Mouse (Mus musculus): Measurements from ENCODE around the gene Ssr3. TPM values are rescaled to one million over a fixed set of nuclear protein-coding genes. Genes with fewer than 3 reads are reported as not detected.

The Ssr3 gene
- total and polyA plus RNA-seq, 3 experiments = 105 to 131 (median 125) TPM

- TF ChIP-seq SMC3 (IDR thresholded peaks at IDR 0.05; ENCODE audit: low read depth, low read length) (peak; percentile 34), MXI1 (IDR thresholded peaks at IDR 0.05; ENCODE audit: low read depth, low read length) (no peak), RCOR1 (IDR thresholded peaks at IDR 0.05; ENCODE audit: low read depth, low read length) (no peak), CTCF (IDR thresholded peaks at IDR 0.05 in 2 of 3, conservative IDR thresholded peaks at IDR 0.05 in 1 of 3; ENCODE audit: control insufficient read depth in 1 of 3, insufficient read depth in 1 of 3, low read depth in 2 of 3, low read length in 3 of 3, poor library complexity in 1 of 3, severe bottlenecking in 1 of 3) (peak in 2 of 3 experiments; percentile 43 to 47; a peak in 4 of 6 replicates), USF2 (IDR thresholded peaks at IDR 0.05; ENCODE audit: borderline replicate concordance in 1 of 2, insufficient read depth in 1 of 2, low read depth in 1 of 2, low read length in 2 of 2) (no peak), RAD21 (IDR thresholded peaks at IDR 0.05; ENCODE audit: low read depth, low read length) (peak; percentile 28), EP300 (IDR thresholded peaks at IDR 0.05; ENCODE audit: low read depth in 1 of 2, low read length in 2 of 2) (no peak), MYC (IDR thresholded peaks at IDR 0.05; ENCODE audit: low read depth, low read length) (0 out of 2 replicates have a peak, but pooled peaks have one; percentile 13), HCFC1 (IDR thresholded peaks at IDR 0.05; ENCODE audit: low read depth, low read length) (no peak), KAT2A (conservative IDR thresholded peaks at IDR 0.05; ENCODE audit: low read depth, low read length) (no peak)
- Histone ChIP-seq H3K9ac (ENCODE audit: control insufficient read depth, low read depth, low read length, poor library complexity, severe bottlenecking) (no peak overlapping the region), H3K79me2 (ENCODE audit: control insufficient read depth, insufficient read depth, low read length, poor library complexity) (no peaks in the 10 kb centered on the region), H3K4me3 (ENCODE audit: control insufficient read depth in 1 of 2, insufficient read depth in 1 of 2, low read depth in 2 of 2, low read length in 2 of 2) (no peak overlapping the region), H3K4me1 (ENCODE audit: control insufficient read depth in 1 of 2, insufficient read depth in 2 of 2, low read length in 2 of 2) (no peaks in the 10 kb centered on the region), H3K9me3 (replicated peaks; ENCODE audit: insufficient read depth, low read length) (no peaks in the 10 kb centered on the region), H3K27me3 (ENCODE audit: control insufficient read depth in 1 of 2, insufficient read depth in 2 of 2, low read length in 2 of 2) (no peaks in the 10 kb centered on the region; a peak in 2 of 4 replicates), H3K27ac (ENCODE audit: control insufficient read depth, low read depth, low read length) (no peak overlapping the region), H3K36me3 (ENCODE audit: control insufficient read depth in 1 of 2, insufficient read depth in 2 of 2, low read length in 2 of 2) (no peaks in the 10 kb centered on the region)
- DNase-seq (ENCODE audit: low read depth, low spot score) = peak; percentile 42
Measured at GRCm38 (mm10) chr3:65432236-65432635, 39.8 kb upstream of the Ssr3 start.

DNA sequence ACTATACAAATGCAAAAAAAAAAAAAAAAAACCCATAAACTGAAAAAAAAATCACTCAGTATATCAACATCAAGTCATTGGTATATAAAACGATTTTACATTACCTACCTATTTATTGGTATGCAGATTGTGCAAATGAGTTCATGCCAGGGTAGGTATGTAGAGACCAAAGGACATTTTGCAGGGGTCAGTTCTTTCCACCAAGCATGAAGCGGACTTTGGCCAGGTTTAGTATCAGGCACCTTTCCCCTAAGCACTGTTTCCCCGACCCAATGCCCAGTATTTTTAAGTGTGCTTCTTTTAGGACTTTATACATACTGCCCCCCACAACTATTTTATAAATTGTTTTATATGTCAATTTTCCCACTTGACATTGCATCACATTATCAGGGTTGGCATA is 27.3 kb upstream of the Ssr3 start:
- H3K27me3 ChIP-seq (ENCODE audit: control insufficient read depth in 1 of 2, insufficient read depth in 2 of 2, low read length in 2 of 2) = no peaks in the 10 kb centered on the region
- no peak overlapping the region for H3K27ac ChIP-seq (ENCODE audit: control insufficient read depth, low read depth, low read length)
- no peak overlapping the region for H3K4me3 ChIP-seq (ENCODE audit: control insufficient read depth in 1 of 2, insufficient read depth in 1 of 2, low read depth in 2 of 2, low read length in 2 of 2)
- H3K36me3 ChIP-seq (ENCODE audit: control insufficient read depth in 1 of 2, insufficient read depth in 2 of 2, low read length in 2 of 2) = peaks cover 0 to 15% of the 10 kb centered on the region in 2 experiments; a peak in 2 of 4 replicates
- no peaks in the 10 kb centered on the region for H3K9me3 ChIP-seq (replicated peaks; ENCODE audit: insufficient read depth, low read length)
- no peaks in the 10 kb centered on the region for H3K79me2 ChIP-seq (ENCODE audit: control insufficient read depth, insufficient read depth, low read length, poor library complexity)
- DNase-seq (ENCODE audit: low read depth, low spot score) = no peak
- peaks cover 8 to 13% of the 10 kb centered on the region in 2 experiments for H3K4me1 ChIP-seq (ENCODE audit: control insufficient read depth in 1 of 2, insufficient read depth in 2 of 2, low read length in 2 of 2)
- TF ChIP-seq ZC3H11A (IDR thresholded peaks at IDR 0.05; ENCODE audit: low read depth, low read length) = no peak
- TF ChIP-seq MAFK (IDR thresholded peaks at IDR 0.05; ENCODE audit: borderline replicate concordance, low read depth, low read length) = no peak
- TF ChIP-seq MYB (IDR thresholded peaks at IDR 0.05; ENCODE audit: low read depth, low read length) = no peak
- H3K9ac ChIP-seq (ENCODE audit: control insufficient read depth, low read depth, low read length, poor library complexity, severe bottlenecking) = no peak overlapping the region

DNA sequence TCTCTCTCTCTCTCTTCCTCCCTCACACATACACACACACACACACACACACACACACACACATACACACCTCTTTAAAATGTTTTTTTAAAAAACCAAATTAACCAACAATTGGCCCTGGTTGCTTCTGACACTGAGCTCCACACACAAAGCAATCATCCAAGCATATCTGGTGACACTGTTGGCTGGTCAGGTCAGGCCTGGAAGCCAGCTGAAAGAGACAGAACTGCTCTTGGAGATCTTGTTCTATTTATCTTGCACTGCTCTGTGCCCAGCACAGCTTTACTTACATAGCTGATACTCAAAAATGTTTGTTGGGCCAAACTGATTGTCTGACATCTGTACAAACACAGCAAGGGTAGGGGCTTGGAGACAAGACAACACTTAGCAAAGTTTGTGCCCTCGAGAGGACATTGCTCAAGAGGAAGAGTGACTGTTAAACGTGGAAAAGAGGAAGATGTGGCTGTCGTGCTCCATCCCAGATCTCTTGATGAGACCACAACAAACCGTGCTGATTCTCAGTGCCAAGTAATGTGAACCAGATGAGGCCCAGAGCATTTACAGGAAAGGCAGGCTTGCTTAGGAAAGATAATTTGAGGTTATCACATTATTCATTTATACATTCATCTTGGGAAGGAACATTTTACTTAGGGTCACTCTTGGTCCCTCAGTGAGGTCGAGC is 25.6 kb upstream of the Ssr3 start:
- no peaks in the 10 kb centered on the region for H3K9me3 ChIP-seq (replicated peaks; ENCODE audit: insufficient read depth, low read length)
- H3K36me3 ChIP-seq (ENCODE audit: control insufficient read depth in 1 of 2, insufficient read depth in 2 of 2, low read length in 2 of 2) = peaks cover 0 to 15% of the 10 kb centered on the region in 2 experiments; a peak in 2 of 4 replicates
- peak; percentile 83 for DNase-seq (ENCODE audit: low read depth, low spot score)
- H3K27ac ChIP-seq (ENCODE audit: control insufficient read depth, low read depth, low read length) = peak overlapping the region; percentile 35; the same call in 1 of the 2 replicates
- peaks cover 8 to 13% of the 10 kb centered on the region in 2 experiments for H3K4me1 ChIP-seq (ENCODE audit: control insufficient read depth in 1 of 2, insufficient read depth in 2 of 2, low read length in 2 of 2)
- H3K79me2 ChIP-seq (ENCODE audit: control insufficient read depth, insufficient read depth, low read length, poor library complexity) = no peaks in the 10 kb centered on the region
- H3K27me3 ChIP-seq (ENCODE audit: control insufficient read depth in 1 of 2, insufficient read depth in 2 of 2, low read length in 2 of 2) = no peaks in the 10 kb centered on the region
- H3K9ac ChIP-seq (ENCODE audit: control insufficient read depth, low read depth, low read length, poor library complexity, severe bottlenecking) = no peak overlapping the region
- no peak overlapping the region for H3K4me3 ChIP-seq (ENCODE audit: control insufficient read depth in 1 of 2, insufficient read depth in 1 of 2, low read depth in 2 of 2, low read length in 2 of 2)
- no peak for TF ChIP-seq ZKSCAN1 (IDR thresholded peaks at IDR 0.05; ENCODE audit: low read depth, low read length)
- peak; percentile 58; the same call in 1 of the 2 replicates for TF ChIP-seq ZMIZ1 (IDR thresholded peaks at IDR 0.05; ENCODE audit: low read depth, low read length)
- TF ChIP-seq GATA1 (IDR thresholded peaks at IDR 0.05; ENCODE audit: low read depth, low read length) = no peak
- no peak for TF ChIP-seq USF1 (IDR thresholded peaks at IDR 0.05; ENCODE audit: low read depth, low read length)
- TF ChIP-seq TAL1 (IDR thresholded peaks at IDR 0.05; ENCODE audit: low read length) = peak; percentile 14; the same call in 1 of the 2 replicates
- TF ChIP-seq MYB (IDR thresholded peaks at IDR 0.05; ENCODE audit: low read depth, low read length) = peak; percentile 41; the same call in 1 of the 2 replicates
- no peak for TF ChIP-seq MEF2A (IDR thresholded peaks at IDR 0.05; ENCODE audit: extremely low read depth, insufficient replicate concordance, low read depth, low read length, poor library complexity, severe bottlenecking)
- no peak for TF ChIP-seq CHD1 (IDR thresholded peaks at IDR 0.05; ENCODE audit: low read depth, low read length)
- TF ChIP-seq SIN3A (IDR thresholded peaks at IDR 0.05; ENCODE audit: low read length) = peak; percentile 26; the same call in 1 of the 2 replicates
- peak; percentile 81 for TF ChIP-seq BHLHE40 (IDR thresholded peaks at IDR 0.05; ENCODE audit: borderline replicate concordance, low read depth, low read length)
- TF ChIP-seq CHD2 (IDR thresholded peaks at IDR 0.05; ENCODE audit: low read length) = no peak
- TF ChIP-seq POLR2AphosphoS2 (IDR thresholded peaks at IDR 0.05; ENCODE audit: low read length) = no peak
- TF ChIP-seq KAT2A (conservative IDR thresholded peaks at IDR 0.05; ENCODE audit: low read depth, low read length) = no peak
